Mouse (Mus musculus): ENCODE measurements around the gene Rps6ka5. TPM values are rescaled to one million over a fixed set of nuclear protein-coding genes. Genes with fewer than 3 reads are reported as not detected.

Gene Rps6ka5
- total RNA-seq, 2 experiments from 2014 or later, result 25.4 to 26.2 TPM

GRCm38 (mm10) chr12:100609766-100610165 lies 117.0 kb downstream of the Rps6ka5 start:
- peak; percentile 49 for ATAC-seq (replicated peaks; ENCODE audit: poor library complexity)

- no peak for ATAC-seq (replicated peaks; ENCODE audit: poor library complexity)
Measured at GRCm38 (mm10) chr12:100609064-100609463, 117.7 kb downstream of the Rps6ka5 start.

DNA sequence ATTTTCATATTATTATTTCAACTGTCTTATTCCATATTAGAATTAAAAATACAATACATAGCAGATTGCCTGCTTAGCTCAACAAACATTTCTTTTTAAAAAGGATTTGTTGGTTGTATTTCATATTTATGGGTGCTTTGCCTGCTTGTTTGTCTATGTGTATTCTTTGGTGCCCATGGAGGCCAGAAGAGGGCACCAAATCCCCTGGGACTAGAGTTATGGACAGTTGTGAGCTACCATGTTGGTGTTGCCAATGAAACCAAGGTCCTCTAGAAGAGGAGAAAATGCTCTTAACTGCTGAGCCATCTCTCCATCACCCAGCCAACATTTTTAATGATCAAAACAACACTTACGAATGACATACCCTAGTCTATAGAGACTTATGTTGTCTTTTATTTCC lies 120.0 kb downstream of the Rps6ka5 start:
- peak; percentile 70 for ATAC-seq (replicated peaks; ENCODE audit: poor library complexity)

DNA sequence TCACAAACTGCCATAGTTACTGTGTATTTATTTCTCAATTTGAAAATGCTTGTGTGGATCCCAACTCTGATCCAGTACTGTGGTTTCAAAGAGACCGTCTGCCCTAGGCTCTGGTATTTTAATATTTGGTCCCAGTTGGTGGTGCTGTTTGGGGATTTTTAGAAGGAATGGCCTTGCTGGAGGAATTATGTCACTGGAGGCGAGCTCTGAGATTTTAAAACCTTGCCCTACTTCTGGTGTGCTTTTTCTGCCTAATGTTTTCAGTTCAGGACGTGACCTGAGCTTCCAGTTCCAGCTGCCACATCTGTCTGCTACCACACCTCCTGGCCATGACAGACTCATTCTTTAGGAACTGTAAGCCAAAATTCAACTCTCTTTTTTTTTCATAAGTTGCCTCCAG lies 121.2 kb downstream of the Rps6ka5 start:
- ATAC-seq (replicated peaks; ENCODE audit: poor library complexity), result no peak

GRCm38 (mm10) chr12:100604540-100604939 lies 122.2 kb downstream of the Rps6ka5 start:
- peak; percentile 96 for ATAC-seq (replicated peaks; ENCODE audit: poor library complexity)

- ATAC-seq (replicated peaks; ENCODE audit: poor library complexity), result peak; percentile 93
Measured at GRCm38 (mm10) chr12:100594700-100595099, 132.1 kb downstream of the Rps6ka5 start.

GRCm38 (mm10) chr12:100586601-100587000 lies 140.2 kb downstream of the Rps6ka5 start:
- ATAC-seq (replicated peaks; ENCODE audit: poor library complexity), result no peak

GRCm38 (mm10) chr12:100579221-100579620 lies 147.6 kb downstream of the Rps6ka5 start:
- ATAC-seq (replicated peaks; ENCODE audit: poor library complexity), result no peak

GRCm38 (mm10) chr12:100578291-100578690 lies 148.5 kb downstream of the Rps6ka5 start:
- ATAC-seq (replicated peaks; ENCODE audit: poor library complexity), result peak; percentile 85

DNA sequence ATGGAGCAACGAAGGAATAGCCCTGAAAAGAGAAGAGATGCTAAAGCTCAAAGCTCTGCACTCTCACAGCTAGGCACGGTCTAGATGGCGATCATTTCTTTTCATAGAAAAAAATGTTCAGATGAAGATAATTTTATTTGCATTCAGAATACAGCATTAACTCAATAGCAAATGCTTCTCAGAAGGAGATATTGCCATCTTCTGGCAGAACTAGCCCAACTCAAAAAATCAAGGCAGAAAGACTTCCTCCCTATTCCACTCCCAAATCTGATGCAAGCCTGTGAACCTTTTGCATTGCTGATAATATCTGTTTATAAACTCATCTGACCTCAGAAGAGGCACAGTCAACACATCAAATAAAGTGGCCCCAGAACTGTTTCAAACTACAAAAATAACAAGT lies 151.0 kb downstream of the Rps6ka5 start:
- ATAC-seq (replicated peaks; ENCODE audit: poor library complexity), result no peak

GRCm38 (mm10) chr12:100570522-100571072 lies 156.2 kb downstream of the Rps6ka5 start:
- ATAC-seq (replicated peaks; ENCODE audit: poor library complexity), result no peak

DNA sequence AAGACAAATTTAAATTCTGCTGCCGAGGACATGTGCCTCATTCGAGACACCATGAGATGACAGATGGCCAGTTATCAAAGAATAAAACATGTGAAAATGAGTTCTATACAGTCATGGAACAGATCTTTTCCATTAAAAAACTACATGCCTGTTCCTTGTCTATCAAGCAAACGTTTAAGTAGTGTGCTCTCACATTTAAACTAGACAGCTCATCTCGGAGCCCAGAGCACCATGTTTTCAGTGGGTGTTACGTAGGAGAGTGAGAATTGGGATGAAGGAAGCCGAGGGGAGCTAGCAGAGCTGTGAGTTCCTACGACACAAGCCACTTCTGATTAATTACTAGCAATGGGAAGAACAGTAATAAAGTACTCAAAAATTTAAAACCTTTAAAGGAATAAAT lies 158.0 kb downstream of the Rps6ka5 start:
- ATAC-seq (replicated peaks; ENCODE audit: poor library complexity), result no peak

- ATAC-seq (replicated peaks; ENCODE audit: poor library complexity), result 0 out of 2 replicates have a peak, but pooled peaks have one; percentile 23
Measured at GRCm38 (mm10) chr12:100568105-100568504, 158.7 kb downstream of the Rps6ka5 start.

DNA sequence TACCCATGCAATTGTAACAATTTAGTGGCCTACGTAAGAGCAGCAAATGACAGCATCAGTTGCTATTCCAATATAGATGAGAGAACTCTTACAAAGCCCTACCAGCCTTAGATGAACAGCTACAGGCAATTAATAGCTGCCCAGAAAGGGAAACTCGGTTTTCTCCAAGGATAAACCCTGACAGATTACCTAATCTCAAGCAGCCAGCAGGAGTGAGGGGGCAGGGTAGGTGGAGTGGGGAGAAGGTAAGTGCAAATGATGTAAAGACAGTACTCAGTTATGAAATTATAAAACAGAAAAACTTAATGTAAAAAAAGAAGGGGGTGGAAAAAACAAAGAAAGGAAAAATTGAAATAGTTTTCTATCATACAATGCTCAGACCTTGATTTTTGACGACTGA lies 159.2 kb downstream of the Rps6ka5 start:
- ATAC-seq (replicated peaks; ENCODE audit: poor library complexity), result no peak

GRCm38 (mm10) chr12:100553675-100554074 lies 173.1 kb downstream of the Rps6ka5 start:
- ATAC-seq (replicated peaks; ENCODE audit: poor library complexity), result no peak

DNA sequence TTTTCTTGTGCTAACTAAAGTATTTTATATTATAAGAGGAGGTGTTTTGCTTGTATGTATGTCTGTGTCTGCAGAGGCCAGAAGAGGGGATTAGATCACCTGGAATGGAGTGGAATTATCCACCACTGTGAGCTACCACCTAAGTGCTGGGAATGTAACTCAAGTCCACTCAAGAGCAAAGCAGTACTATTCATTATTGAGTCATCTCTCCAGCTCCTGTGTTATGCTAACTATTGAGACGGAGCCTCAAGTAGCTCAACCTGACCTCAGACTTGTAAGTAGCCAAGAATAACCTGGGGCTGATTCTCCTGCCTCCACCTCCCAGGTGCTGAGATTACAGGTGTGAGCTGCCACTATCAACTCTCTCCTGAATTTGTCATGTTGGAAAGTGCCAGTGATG lies 174.8 kb downstream of the Rps6ka5 start:
- ATAC-seq (replicated peaks; ENCODE audit: poor library complexity), result no peak

DNA sequence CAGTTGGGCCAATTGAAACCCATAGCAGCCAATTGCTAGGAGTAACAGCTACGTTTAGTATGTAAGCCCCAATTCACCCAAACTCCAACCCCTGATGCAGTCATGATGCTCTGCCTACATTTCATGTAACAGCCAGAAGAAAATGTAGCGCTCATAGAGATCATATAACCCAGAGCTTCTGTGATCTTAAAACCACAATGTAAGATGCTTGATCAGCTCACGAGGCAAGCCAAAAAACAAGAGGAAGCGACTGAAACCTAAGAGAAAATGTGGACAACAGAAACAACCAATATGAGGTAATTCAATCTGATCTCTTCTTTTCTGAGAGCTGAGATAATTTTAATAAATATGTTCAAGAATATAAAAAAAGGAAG lies 182.6 kb downstream of the Rps6ka5 start:
- no peak for ATAC-seq (replicated peaks; ENCODE audit: poor library complexity)

GRCm38 (mm10) chr12:100543437-100544193 lies 183.2 kb downstream of the Rps6ka5 start:
- no peak for ATAC-seq (replicated peaks; ENCODE audit: poor library complexity)

- no peak for ATAC-seq (replicated peaks; ENCODE audit: poor library complexity)
Measured at GRCm38 (mm10) chr12:100542494-100542893, 184.3 kb downstream of the Rps6ka5 start.

GRCm38 (mm10) chr12:100542076-100542475 lies 184.7 kb downstream of the Rps6ka5 start:
- peak; percentile 31; the same call in 1 of the 2 replicates for ATAC-seq (replicated peaks; ENCODE audit: poor library complexity)

DNA sequence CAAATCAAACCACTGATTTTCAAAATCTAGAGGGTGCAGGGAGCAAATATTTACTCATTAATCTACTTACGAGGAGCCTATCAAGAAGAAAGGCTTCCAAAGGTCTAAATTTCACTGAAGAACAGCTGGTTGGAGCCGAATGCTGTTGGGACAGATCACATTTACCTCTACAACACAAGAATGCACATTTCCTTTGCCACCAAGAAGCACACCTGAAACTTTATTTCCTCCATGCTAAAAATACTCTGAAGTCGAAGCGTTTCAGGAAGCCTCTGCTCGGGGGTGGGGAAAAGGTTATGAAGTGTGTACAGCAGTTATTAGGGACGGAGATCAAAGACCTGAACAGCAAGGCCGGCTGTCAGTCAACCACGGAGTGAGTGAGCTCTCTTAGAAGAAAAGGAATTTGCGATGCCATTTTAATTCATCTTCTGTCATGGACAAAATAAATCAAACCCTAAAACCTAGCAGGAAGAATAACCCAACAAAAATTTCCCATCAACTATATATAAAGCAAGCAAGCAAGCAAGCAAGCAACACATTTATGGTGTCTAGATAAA lies 187.5 kb downstream of the Rps6ka5 start:
- no peak for ATAC-seq (replicated peaks; ENCODE audit: poor library complexity)

GRCm38 (mm10) chr12:100538445-100539157 lies 188.2 kb downstream of the Rps6ka5 start:
- ATAC-seq (replicated peaks; ENCODE audit: poor library complexity), result peak; percentile 58
